Mouse (Mus musculus) CH12.LX (cell line): Measurements from ENCODE around the gene Vps33a. TPM values are rescaled to one million over a fixed set of nuclear protein-coding genes. Genes with fewer than 3 reads are reported as not detected.

Experiments
- DNase-seq: peaks from one replicate; pipeline ENCODE4 v3.0.0-alpha.2; 2013; ENCODE audit errors: extremely low read depth
- H3K27ac ChIP-seq: 2 replicates; pipeline ENCODE4 v1.5.1; 2012; ENCODE audit warnings: low read depth, mild to moderate bottlenecking, control low read depth, moderate library complexity; ENCODE audit not compliant: insufficient read depth
- H3K27me3 ChIP-seq: replicated peaks from 2 replicates; pipeline ENCODE3; 2012; ENCODE audit warnings: inconsistent platforms
- H3K36me3 ChIP-seq, 2 experiments: replicated peaks in 1 of 2; 2 replicates each; pipeline versions ENCODE3 to v1.6.1; 2012; ENCODE audit warnings: inconsistent platforms in 1 of 2, low read length in 1 of 2, mild to moderate bottlenecking in 1 of 2, mixed read lengths in 1 of 2, moderate library complexity in 1 of 2; ENCODE audit not compliant: control insufficient read depth in 1 of 2, insufficient read depth in 1 of 2
- H3K4me1 ChIP-seq, 2 experiments: 2 replicates each; pipeline ENCODE4 v1.6.1; 2012; ENCODE audit warnings: inconsistent platforms in 1 of 2, moderate library complexity in 1 of 2; ENCODE audit not compliant: insufficient read depth in 2 of 2, control insufficient read depth in 1 of 2
- H3K4me2 ChIP-seq: 2 replicates; pipeline ENCODE4 v1.6.1; 2012; ENCODE audit warnings: low read depth, mild to moderate bottlenecking, control low read depth; ENCODE audit not compliant: poor library complexity, insufficient read depth, severe bottlenecking
- H3K4me3 ChIP-seq, 3 experiments: fragments of 150-350 bp in 1 of 3; sonication (generic) in 1 of 3; replicated peaks in 1 of 3; 2 replicates each; pipeline versions ENCODE3 to v1.5.1; 2011 to 2012; ENCODE audit warnings: low read depth in 2 of 3, low read length in 2 of 3, mild to moderate bottlenecking in 2 of 3, moderate library complexity in 2 of 3, control low read depth in 1 of 3, improper control_type of control experiment in 1 of 3, inconsistent platforms in 1 of 3, mixed read lengths in 1 of 3; ENCODE audit not compliant: poor library complexity in 1 of 3
- H3K79me2 ChIP-seq: replicated peaks from 2 replicates; pipeline ENCODE4 v1.6.1; 2012; ENCODE audit warnings: mild to moderate bottlenecking, moderate library complexity; ENCODE audit not compliant: control insufficient read depth, poor library complexity, insufficient read depth, severe bottlenecking; ENCODE audit errors: extremely low read depth
- H3K9ac ChIP-seq: 2 replicates; pipeline ENCODE4 v1.6.1; 2012; ENCODE audit warnings: low read depth, mild to moderate bottlenecking, control low read depth, moderate library complexity; ENCODE audit not compliant: insufficient read depth
- H3K9me3 ChIP-seq: replicated peaks from 2 replicates; pipeline ENCODE3; 2012; ENCODE audit warnings: low read length, inconsistent platforms, mixed read lengths
- CHD1 ChIP-seq: IDR thresholded peaks from 2 replicates; pipeline ENCODE4 v1.6.1; 2012; ENCODE audit warnings: low read depth, low read length, improper control_type of control experiment, inconsistent platforms
- CTCF ChIP-seq, 2 experiments: IDR thresholded peaks in 1 of 2; conservative IDR thresholded peaks in 1 of 2; 2 replicates each; pipeline ENCODE4 v1.5.1; 2011 to 2012; ENCODE audit warnings: low read depth in 2 of 2, low read length in 2 of 2, improper control_type of control experiment in 1 of 2, inconsistent platforms in 1 of 2, mild to moderate bottlenecking in 1 of 2, moderate library complexity in 1 of 2
- E2F4 ChIP-seq: IDR thresholded peaks from 2 replicates; pipeline ENCODE4 v1.6.1; 2011; ENCODE audit warnings: low read depth, low read length, improper control_type of control experiment; ENCODE audit not compliant: insufficient replicate concordance
- ELF1 ChIP-seq: IDR thresholded peaks from 2 replicates; pipeline ENCODE4 v1.6.1; 2014; ENCODE audit warnings: low read depth, mild to moderate bottlenecking, inconsistent platforms, low read length, improper control_type of control experiment
- EP300 ChIP-seq: IDR thresholded peaks from 2 replicates; pipeline ENCODE4 v1.6.1; 2011; ENCODE audit warnings: low read length, improper control_type of control experiment
- ETS1 ChIP-seq: conservative IDR thresholded peaks from 2 replicates; pipeline ENCODE4 v1.6.1; 2012; ENCODE audit warnings: low read depth, mild to moderate bottlenecking, inconsistent platforms, low read length, improper control_type of control experiment, moderate library complexity
- GABPA ChIP-seq: IDR thresholded peaks from 2 replicates; pipeline ENCODE4 v1.6.1; 2012; ENCODE audit warnings: low read depth, low read length, improper control_type of control experiment, inconsistent platforms; ENCODE audit not compliant: insufficient replicate concordance
- IRF4 ChIP-seq: IDR thresholded peaks from 2 replicates; pipeline ENCODE4 v1.6.1; 2014; ENCODE audit warnings: low read depth, mild to moderate bottlenecking, inconsistent platforms, low read length, improper control_type of control experiment
- JUND ChIP-seq: conservative IDR thresholded peaks from 2 replicates; pipeline ENCODE4 v1.6.1; 2011; ENCODE audit warnings: low read depth, low read length, improper control_type of control experiment
- KAT2A ChIP-seq: IDR thresholded peaks from 2 replicates; pipeline ENCODE4 v1.6.1; 2012; ENCODE audit warnings: low read length, improper control_type of control experiment, inconsistent platforms; ENCODE audit not compliant: insufficient replicate concordance
- MAFK ChIP-seq: IDR thresholded peaks from 2 replicates; pipeline ENCODE4 v1.6.1; 2011; ENCODE audit warnings: low read length, improper control_type of control experiment; ENCODE audit not compliant: insufficient replicate concordance
- MAX ChIP-seq: IDR thresholded peaks from 2 replicates; pipeline ENCODE4 v1.6.1; 2011; ENCODE audit warnings: low read length, improper control_type of control experiment
- MEF2A ChIP-seq: IDR thresholded peaks from 2 replicates; pipeline ENCODE4 v1.6.1; 2014; ENCODE audit warnings: low read depth, mild to moderate bottlenecking, inconsistent platforms, low read length, improper control_type of control experiment, borderline replicate concordance
- MXI1 ChIP-seq: IDR thresholded peaks from 2 replicates; pipeline ENCODE4 v1.6.1; 2011; ENCODE audit warnings: mild to moderate bottlenecking, low read depth, low read length, improper control_type of control experiment
- MYC ChIP-seq: IDR thresholded peaks from 2 replicates; pipeline ENCODE4 v1.6.1; 2011; ENCODE audit warnings: low read depth, mild to moderate bottlenecking, improper control_type of control experiment, low read length
- NELFE ChIP-seq: IDR thresholded peaks from 2 replicates; pipeline ENCODE4 v1.6.1; 2011; ENCODE audit warnings: low read depth, low read length, improper control_type of control experiment
- PAX5 ChIP-seq: IDR thresholded peaks from 2 replicates; pipeline ENCODE4 v1.6.1; 2012; ENCODE audit warnings: low read length, inconsistent platforms, mixed read lengths
- POLR2A ChIP-seq: IDR thresholded peaks from 2 replicates; pipeline ENCODE4 v1.6.1; 2011; ENCODE audit warnings: low read depth, mild to moderate bottlenecking, improper control_type of control experiment, low read length
- RAD21 ChIP-seq: IDR thresholded peaks from 2 replicates; pipeline ENCODE4 v1.6.1; 2011; ENCODE audit warnings: low read depth, mild to moderate bottlenecking, low read length, improper control_type of control experiment, moderate library complexity
- RCOR1 ChIP-seq: conservative IDR thresholded peaks from 2 replicates; pipeline ENCODE4 v1.6.1; 2012; ENCODE audit warnings: low read depth, mild to moderate bottlenecking, inconsistent platforms, low read length, improper control_type of control experiment
- SIN3A ChIP-seq: IDR thresholded peaks from 2 replicates; pipeline ENCODE4 v1.6.1; 2012; ENCODE audit warnings: low read length, improper control_type of control experiment, inconsistent platforms
- SMC3 ChIP-seq: IDR thresholded peaks from 2 replicates; pipeline ENCODE4 v1.6.1; 2011; ENCODE audit warnings: low read depth, low read length, improper control_type of control experiment
- TBP ChIP-seq: conservative IDR thresholded peaks from 2 replicates; pipeline ENCODE4 v1.6.1; 2011; ENCODE audit warnings: low read depth, low read length, improper control_type of control experiment
- TCF12 ChIP-seq: IDR thresholded peaks from 2 replicates; pipeline ENCODE4 v1.6.1; 2014; ENCODE audit warnings: low read depth, mild to moderate bottlenecking, inconsistent platforms, low read length, improper control_type of control experiment
- USF1 ChIP-seq: IDR thresholded peaks from 2 replicates; pipeline ENCODE4 v1.6.1; 2014; ENCODE audit warnings: low read depth, mild to moderate bottlenecking, inconsistent platforms, low read length, improper control_type of control experiment
- USF2 ChIP-seq: conservative IDR thresholded peaks from 2 replicates; pipeline ENCODE4 v1.6.1; 2011; ENCODE audit warnings: low read depth, low read length, improper control_type of control experiment
- ZC3H11A ChIP-seq: IDR thresholded peaks from 2 replicates; pipeline ENCODE4 v1.6.1; 2012; ENCODE audit warnings: low read depth, mild to moderate bottlenecking, inconsistent platforms, low read length, improper control_type of control experiment
- ZKSCAN1 ChIP-seq: IDR thresholded peaks from 2 replicates; pipeline ENCODE4 v1.6.1; 2012; ENCODE audit warnings: low read depth, inconsistent platforms, low read length, improper control_type of control experiment, borderline replicate concordance
- ZNF384 ChIP-seq: IDR thresholded peaks from 2 replicates; pipeline ENCODE4 v1.6.1; 2012; ENCODE audit warnings: low read depth, low read length, improper control_type of control experiment, inconsistent platforms
- dilution Hi-C: fragments of 300-500 bp; cut with MboI; formaldehyde crosslinking; loops from 2 replicates; pipeline ENCODE4 v1.14.3; 2020; ENCODE audit warnings: low sequenced_read_pairs; ENCODE audit not compliant: extremely low pct_unique_long_range_greater_than_20kb, extremely low pct_ligation_motif_present
- in situ Hi-C: fragments of 300-500 bp; cut with MboI; formaldehyde crosslinking; loops from 3 replicates; pipeline ENCODE4 v1.14.3; 2019; ENCODE audit warnings: low sequenced_read_pairs, low pct_ligation_motif_present, low pct_unique_long_range_greater_than_20kb, mixed read lengths
- polyA plus RNA-seq: library from polyadenylated mRNA; unstranded; fragments of >175 nt; gene quantifications from 2 replicates; pipeline ENCODE4 v1.2.1, GENCODE M21; 2012; ENCODE audit warnings: low read depth; ENCODE audit not compliant: insufficient read length
- total RNA-seq, 2 experiments: library from RNA; depleted of rRNA; stranded (reverse); fragments of 300-350 nt in 1 of 2; fragments of >200 nt in 1 of 2; gene quantifications; 2 replicates each; pipeline ENCODE4 v1.2.3; 2012 to 2014

The Vps33a gene
- total and polyA plus RNA-seq, 3 experiments, result 17.1 to 30.6 (median 21.0) TPM

GRCm38 (mm10) chr5:123622421-123622820 is 49.6 kb upstream of the Vps33a start:
- Histone ChIP-seq H3K4me2 (no peak overlapping the region), H3K36me3 (peaks cover 33 to 61% of the 10 kb centered on the region in 2 experiments), H3K9me3 (no peaks in the 10 kb centered on the region), H3K27me3 (no peaks in the 10 kb centered on the region), H3K27ac (no peak overlapping the region), H3K9ac (no peak overlapping the region), H3K4me3 (no peak overlapping the region), H3K79me2 (no peaks in the 10 kb centered on the region), H3K4me1 (no peaks in the 10 kb centered on the region)
- dilution Hi-C loops, result no loop called here
- no peak for TF ChIP-seq IRF4
- no peak for TF ChIP-seq POLR2A
- TF ChIP-seq SMC3, result no peak
- no peak for TF ChIP-seq SIN3A
- TF ChIP-seq ZC3H11A, result no peak
- TF ChIP-seq GABPA, result no peak
- TF ChIP-seq CTCF (conservative IDR thresholded peaks at IDR 0.05 in 1 of 2, IDR thresholded peaks at IDR 0.05 in 1 of 2; ENCODE audit: low read depth in 2 of 2, low read length in 2 of 2), result no peak
- no peak for TF ChIP-seq PAX5
- no peak for TF ChIP-seq MEF2A
- DNase-seq, result no peak
- in situ Hi-C loops, result no loop called here

GRCm38 (mm10) chr5:123618558-123618957 is 45.7 kb upstream of the Vps33a start:
- in situ Hi-C loops, result no loop called here

More at GRCm38 (mm10) chr5:123618558-123618957, 45.7 kb upstream of the Vps33a start:
- dilution Hi-C loops, result no loop called here
- peak; percentile 40 for DNase-seq
- Histone ChIP-seq H3K4me1 (no peaks in the 10 kb centered on the region), H3K27ac (no peak overlapping the region), H3K79me2 (no peaks in the 10 kb centered on the region), H3K27me3 (no peaks in the 10 kb centered on the region)
- TF ChIP-seq NELFE (no peak), TBP (no peak), ETS1 (no peak), ELF1 (no peak), RAD21 (peak; percentile 53), IRF4 (no peak), E2F4 (no peak), ZNF384 (no peak), MYC (0 out of 2 replicates have a peak, but pooled peaks have one; percentile 18), SMC3 (peak; percentile 15; the same call in 1 of the 2 replicates), KAT2A (no peak), GABPA (no peak), CHD1 (no peak), CTCF (conservative IDR thresholded peaks at IDR 0.05 in 1 of 2, IDR thresholded peaks at IDR 0.05 in 1 of 2; ENCODE audit: low read depth in 2 of 2, low read length in 2 of 2) (peak; percentile 34 to 61; a peak in 2 of 4 replicates), JUND (no peak), USF2 (no peak), MAFK (no peak), USF1 (no peak), ZKSCAN1 (no peak), POLR2A (no peak), EP300 (no peak), MXI1 (no peak), TCF12 (no peak), ZC3H11A (no peak), RCOR1 (no peak), MAX (no peak)
- TF ChIP-seq, all 38 proteins: peak for 4
- Histone ChIP-seq H3K9me3 (no peaks in the 10 kb centered on the region), H3K4me3 (no peak overlapping the region), H3K4me2 (no peak overlapping the region), H3K9ac (no peak overlapping the region), H3K36me3 (peaks cover 51 to 75% of the 10 kb centered on the region in 2 experiments)
